Mouse (Mus musculus) embryo, embryonic 11.5 days (tissue): ENCODE data around the gene Eif3k.

Source experiments
- DNase-seq: peaks from one replicate; pipeline ENCODE4 v3.0.0-alpha.2; 2012; ENCODE audit warnings: low read depth, low spot score

Eif3k gene

DNA sequence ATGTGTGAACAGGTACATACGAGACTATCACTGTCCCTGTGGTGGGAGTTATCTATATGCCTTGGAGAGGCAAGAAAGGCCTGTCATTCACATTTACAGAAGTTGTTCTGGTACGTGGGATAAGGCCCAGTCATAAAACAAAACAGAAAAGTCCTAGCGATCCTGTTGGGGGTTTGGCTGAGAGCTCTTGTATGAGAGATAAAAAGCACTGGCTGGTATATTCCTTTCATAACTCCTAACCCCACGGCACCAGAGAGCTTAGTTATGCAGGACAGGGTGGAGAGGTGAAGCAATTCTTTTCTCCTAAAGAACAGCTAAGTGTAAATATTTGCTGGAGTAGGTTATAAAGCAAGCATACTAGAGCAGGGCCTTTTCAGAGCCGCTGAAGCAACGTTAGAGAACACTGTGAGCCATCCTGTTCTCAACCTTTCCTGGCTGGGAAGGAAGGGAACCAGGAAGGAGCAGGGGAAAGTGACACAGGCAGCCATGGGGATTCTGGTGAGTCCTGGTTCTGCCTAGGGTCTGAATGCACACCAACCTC is 22.1 kb downstream of the Eif3k start:
- no peak for DNase-seq

GRCm38 (mm10) chr7:28958770-28959169 is 22.9 kb downstream of the Eif3k start:
- no peak for DNase-seq

GRCm38 (mm10) chr7:28957997-28958725 is 23.5 kb downstream of the Eif3k start:
- DNase-seq, result no peak

DNA sequence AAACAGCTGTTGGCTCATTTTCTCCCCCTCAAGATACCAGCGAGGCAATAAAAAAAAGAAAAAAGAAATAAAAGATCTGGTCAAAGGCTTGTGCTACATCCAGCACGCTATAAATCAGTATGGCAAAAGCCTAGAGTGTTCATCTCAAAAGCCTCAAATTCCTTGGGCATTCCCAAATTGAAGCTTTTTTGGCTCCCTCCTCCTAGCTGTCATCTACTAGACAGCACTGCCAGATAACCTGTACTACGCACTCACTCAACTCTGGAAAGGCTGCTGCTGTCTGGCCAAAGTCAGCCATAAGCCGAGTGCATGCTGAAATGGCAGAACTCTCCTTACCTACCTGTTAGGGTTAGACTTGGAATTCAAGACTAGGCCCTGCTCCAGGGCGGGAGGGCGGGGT is 24.4 kb downstream of the Eif3k start:
- no peak for DNase-seq

- no peak for DNase-seq
Measured at GRCm38 (mm10) chr7:28956270-28956669, 25.4 kb downstream of the Eif3k start.

DNA sequence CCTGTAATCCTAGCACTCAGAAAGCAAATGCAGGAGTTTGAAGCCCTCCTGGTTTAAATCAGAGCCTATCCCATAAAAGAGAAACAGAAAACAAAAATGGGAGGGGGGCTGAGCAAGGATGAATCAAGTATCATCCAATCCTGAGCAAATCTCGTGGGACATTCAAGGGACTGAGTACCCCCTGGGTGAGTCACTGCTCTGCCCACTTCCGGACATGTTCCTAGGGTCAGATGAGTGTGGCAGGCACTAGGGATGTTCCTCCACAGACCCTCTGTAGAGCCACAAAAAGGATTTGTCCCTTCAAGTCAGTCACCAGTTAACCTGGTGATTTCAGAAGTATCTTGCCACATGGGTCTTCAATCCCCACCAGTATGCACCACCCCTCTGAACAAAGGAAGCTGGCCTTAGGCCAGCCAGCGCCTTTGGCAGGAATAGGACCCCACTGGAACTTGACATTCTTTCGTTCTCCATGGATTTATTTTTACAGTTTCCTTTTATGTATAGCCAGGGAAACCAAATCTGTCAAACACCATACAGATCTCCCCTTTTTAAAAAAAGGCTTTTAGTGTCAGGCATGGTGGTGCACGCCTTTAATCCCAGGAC is 26.3 kb downstream of the Eif3k start:
- DNase-seq, result no peak

GRCm38 (mm10) chr7:28954773-28955172 is 26.9 kb downstream of the Eif3k start:
- no peak for DNase-seq

- DNase-seq, result no peak
Measured at GRCm38 (mm10) chr7:28953476-28954376, 27.9 kb downstream of the Eif3k start.

GRCm38 (mm10) chr7:28952786-28953185 is 28.9 kb downstream of the Eif3k start:
- no peak for DNase-seq

DNA sequence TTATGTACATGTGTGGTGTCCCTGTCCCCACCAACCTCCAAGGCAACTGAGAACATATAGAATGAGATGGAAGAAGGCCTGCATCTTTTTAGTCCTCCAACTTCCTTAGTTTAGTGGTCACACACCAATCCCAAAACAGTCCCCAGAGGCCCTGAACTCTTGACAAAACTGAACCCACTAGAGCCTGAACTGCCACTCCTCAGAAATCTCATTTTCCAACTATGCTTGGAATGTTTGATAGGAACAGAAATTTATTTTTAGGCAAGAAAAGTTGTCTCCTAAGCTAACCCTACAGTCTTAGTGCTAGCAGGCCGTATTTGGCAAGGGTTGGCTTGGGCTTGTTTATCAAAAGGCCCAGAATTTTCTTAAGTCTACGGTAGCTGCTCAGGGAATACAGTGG is 29.9 kb downstream of the Eif3k start:
- no peak for DNase-seq

GRCm38 (mm10) chr7:28950346-28951037 is 31.2 kb downstream of the Eif3k start:
- no peak for DNase-seq

DNA sequence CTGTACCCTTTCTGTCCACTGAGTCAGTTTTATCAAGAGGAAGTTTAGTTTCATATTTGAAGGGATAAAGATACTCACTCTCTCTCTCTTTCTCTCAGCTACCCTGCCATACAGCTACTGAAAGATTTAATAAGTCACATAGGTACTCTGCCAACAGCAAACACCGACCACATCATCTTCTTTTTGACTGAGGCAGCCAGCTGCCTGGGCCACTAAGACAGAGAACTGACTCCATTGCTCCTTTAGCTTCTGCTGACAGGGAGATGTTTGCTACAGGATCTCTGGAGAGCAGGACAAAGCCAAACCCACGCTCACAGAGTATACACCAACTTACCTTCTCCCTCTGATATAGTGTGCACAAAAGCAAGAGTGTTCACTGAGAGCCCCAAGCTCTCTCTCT is 32.4 kb downstream of the Eif3k start:
- DNase-seq, result no peak

DNA sequence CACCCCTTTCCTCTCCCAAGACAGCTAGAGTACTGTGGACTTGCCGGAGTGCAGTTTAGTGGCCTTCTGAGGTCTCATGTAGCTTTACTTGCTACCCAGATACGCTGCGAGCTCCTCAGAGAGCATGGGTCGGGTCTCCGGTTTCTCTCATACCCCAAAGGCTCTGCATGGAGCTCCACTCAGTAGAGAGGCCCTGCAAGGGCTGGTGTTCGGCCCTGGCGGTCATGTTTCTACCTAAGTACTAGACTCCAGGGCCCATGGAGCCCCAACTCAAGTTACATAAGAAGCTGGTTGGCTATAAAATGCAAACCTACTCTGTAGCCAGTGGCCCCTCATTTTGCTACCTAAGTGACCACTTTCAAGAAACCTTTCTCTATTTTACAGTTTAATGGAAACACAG is 32.9 kb downstream of the Eif3k start:
- no peak for DNase-seq

DNA sequence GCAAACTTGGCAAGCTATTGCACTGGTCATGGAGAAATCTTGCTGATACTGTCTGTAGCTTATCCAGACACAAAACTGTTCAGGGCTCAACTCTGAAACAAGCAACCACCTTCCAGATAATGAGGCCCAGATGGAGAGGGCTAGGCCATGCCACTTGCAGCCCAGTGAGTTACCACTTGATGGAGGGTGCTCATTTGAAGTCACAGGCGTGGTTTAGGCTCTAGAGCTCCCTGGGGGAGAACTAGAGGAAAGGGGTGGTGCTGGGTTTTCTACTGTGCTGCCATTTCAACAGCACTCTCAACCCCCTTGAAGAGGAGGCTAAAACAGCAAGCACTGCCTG is 35.4 kb downstream of the Eif3k start:
- DNase-seq, result no peak

DNA sequence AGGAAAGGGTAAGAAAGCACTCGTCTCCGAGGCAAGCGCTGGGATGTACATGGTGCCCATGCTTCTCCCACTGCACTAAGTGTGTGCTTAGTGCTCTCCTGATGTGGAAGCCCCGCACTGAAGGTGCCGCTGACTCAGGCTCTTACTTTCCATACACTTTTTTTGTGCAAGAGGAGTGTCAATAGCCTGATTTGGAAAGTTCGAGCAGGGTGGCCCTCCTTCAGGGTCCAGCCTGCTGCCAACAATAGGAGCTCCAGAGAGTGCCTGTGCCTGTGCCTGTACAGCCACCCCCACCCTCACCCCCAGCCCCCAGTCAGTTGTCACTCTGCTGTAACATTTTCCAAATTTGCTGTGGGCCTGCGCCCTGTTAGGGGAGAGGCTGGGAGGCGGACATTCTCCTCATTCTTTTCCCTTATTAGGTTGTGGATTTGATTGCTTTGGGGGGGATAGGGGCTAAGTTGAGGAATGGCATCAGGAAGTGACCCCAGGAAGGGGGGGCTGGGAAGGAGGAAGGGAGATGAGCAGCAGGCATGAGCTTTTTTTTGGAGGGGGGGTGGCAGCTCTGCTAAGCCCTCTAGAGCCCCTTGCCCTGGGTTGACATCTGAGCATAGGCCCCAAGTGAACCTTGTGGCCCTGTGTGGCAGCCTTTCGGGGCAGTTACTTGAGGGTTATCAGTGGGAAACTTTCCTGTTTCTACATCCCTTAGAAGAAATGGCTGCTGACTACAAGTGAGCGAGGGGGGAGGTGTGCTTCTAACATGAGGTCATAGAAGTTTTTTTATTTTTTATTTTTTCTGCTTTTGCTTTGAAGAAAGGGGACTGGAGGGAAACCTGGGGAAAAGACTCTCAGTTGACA is 36.0 kb downstream of the Eif3k start:
- no peak for DNase-seq

DNA sequence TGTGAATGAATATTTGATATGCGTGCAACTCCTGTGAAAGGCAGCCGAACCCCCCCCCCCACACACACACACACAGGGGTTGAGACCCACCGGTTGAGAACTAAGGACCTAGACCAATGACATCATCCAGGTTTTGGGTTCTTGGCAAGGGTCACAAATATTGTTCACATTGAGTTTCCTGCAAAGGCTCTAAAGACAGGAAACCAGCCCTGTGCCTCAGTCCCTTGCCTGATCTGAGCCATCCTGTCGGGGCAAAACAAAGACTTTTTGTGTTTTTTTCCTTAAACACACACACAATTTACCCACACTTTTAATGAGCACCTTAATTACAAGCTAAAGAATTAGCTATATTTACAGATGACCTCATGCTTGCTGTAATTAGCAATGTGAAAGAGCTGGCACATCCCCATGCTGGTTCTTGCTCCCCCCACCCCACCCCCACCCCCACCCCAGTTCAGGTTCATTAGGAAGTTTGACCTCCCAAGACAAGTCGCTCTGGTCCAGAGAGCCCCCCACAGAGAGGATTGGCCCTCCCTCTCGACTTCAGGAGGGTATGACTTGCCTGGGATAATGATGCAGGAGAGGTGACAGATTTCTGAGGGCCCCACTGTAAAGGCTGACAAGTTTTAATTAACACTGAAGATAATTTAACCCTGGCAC is 36.8 kb downstream of the Eif3k start:
- DNase-seq, result no peak

DNA sequence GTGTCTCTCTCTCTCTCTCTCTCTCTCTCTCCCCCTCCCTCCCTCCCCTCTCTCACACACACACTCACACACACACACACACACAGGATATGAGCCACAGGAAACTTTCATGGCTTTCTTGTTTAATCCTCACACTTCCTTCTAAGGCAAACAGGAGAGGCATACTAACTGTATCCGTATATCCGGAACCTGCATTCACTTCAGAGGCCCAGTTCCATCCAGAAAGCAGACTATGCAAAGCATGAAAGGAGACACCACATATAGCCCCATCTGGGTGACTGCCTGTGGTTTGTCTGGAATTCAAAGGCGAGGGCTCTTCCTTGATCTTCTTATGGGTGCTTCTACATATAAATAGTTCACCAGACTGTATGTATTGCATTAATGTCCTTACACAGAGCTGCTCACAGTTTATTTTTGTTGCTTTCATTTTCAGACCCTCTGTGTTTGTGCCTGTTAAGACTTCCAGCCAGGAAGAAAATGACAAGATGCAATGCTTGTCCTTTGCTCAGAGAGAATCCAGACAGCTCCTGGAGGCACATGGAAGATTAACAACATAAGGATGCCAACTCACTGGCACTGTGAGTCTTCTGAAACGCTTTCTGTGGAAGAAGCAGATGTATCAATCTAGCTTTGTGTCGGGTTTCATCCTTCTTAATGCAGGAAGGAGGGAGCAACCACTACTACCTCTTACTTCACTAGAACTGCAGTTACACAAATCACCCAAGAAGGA is 38.0 kb downstream of the Eif3k start:
- DNase-seq, result no peak

DNA sequence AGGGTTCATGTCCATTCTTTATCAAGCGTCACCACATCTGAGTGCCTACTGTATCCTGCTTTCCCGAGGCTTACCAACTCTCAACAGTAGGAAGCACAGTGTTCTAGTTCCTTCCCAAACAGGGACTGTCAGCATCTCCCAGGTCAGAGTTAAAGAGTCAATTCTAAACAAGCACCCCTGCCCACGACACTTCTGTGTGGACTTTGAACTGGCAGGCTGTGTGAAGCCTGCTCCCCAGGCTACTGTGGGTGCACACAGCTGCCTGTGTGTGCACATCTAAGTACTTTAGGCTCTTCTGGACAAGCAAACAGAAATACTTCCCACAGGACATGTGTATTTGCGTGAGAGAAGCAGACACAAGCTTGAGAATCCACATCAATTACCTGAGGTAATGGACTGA is 40.1 kb downstream of the Eif3k start:
- DNase-seq, result no peak

GRCm38 (mm10) chr7:28941129-28941528 is 40.5 kb downstream of the Eif3k start:
- no peak for DNase-seq
